Mouse (Mus musculus): ENCODE results near the gene Gdpd1.

Gdpd1 gene

DNA sequence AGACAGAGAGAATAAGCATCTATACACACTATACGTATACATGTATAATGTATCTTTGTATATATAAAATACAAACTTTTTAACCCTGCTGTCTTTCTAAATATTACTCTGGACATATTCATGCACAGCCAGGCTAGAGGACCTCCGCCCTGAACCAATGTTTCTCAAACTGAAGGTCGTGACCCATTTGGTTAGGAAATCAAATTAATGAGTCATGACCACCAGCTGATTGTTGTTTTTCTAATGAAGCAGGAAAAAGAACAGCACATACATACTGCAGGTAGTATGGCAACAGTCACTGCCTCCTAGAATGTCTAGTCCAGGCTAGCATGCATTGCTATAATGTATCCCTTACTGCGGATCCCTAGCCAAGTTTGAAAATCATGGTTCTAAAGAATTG, 82.6 kb downstream of the Gdpd1 start:
- DNase-seq (ENCODE audit: low spot score): no peak

DNA sequence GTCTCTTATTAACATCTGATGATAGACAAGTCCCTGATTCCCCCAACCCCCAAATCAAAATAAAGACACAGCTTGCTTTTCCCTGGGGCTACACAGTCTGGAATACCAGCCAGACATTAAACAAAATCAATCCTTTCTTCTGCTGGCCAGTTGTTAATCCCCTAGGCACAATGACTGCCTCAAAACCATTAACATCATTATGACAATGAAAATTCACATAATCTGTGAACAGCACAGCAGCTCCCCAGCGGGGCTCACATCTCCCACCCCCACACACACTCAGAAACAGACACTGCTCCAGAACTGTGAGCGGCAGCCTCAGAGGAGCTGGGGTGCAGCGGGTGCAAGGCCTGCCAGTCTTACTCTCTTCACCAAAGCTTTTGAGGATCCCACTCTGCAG, 83.6 kb downstream of the Gdpd1 start:
- DNase-seq (ENCODE audit: low spot score): no peak

DNA sequence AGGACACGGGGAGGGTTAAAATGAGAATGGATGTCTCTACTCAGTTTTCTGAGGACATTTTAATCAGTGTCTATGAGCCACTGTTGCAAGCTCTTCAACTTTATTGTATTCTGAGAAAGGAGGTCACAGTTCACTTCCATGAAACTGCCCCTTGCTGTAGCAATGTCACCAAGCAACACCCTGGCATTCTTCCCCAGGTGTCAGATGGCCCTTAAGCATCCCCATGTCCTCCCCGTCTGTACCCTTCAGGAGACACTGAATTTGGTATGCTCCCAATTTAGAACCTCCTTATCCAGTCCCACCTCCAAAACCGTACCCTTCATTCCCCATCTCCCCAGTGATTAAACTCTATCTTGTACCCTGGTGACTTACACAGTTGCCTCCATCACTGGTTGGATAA, 88.9 kb downstream of the Gdpd1 start:
- DNase-seq (ENCODE audit: low spot score): no peak
